Mouse (Mus musculus): ENCODE data around the gene Vezt.

Gene Vezt

DNA sequence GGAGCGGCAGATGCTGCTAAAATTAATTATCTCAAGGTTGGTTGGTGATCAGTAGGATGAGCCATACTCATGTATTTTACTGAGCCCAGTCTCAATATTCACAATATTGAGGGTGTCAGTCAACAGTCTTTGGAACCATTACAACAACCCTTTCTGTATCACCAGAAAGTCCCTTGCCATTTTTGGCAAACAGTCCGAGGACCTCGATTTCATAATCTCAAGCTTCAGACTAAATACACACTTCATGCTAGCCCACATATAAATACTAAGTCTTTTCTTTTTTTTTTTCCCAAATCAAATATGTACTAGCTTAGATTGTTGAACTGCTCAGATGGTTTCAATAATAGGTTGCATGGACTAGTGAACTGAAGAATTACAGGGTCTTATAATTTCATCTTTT lies 84.6 kb downstream of the Vezt start:
- no peak for DNase-seq (ENCODE audit: low spot score)

DNA sequence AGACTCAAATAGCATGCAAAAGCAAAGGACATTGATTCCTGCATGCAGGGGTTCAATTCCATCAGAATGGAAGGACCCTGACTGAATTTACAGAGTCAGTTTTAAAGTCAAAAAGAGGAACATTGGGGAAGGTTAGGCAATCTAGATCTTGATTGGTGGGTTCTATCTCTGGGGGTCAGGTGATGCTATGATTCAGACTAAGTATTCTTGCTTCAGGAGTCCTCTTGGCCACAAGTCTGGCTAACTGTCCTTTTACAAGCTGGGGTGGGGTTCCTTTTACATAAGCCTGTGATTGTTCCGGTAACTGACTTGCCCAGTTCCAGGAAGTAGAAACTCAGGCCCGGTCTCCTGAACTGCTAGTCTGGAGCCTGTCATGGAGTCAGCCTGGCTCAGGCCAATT lies 85.7 kb downstream of the Vezt start:
- no peak for DNase-seq (ENCODE audit: low spot score)

DNA sequence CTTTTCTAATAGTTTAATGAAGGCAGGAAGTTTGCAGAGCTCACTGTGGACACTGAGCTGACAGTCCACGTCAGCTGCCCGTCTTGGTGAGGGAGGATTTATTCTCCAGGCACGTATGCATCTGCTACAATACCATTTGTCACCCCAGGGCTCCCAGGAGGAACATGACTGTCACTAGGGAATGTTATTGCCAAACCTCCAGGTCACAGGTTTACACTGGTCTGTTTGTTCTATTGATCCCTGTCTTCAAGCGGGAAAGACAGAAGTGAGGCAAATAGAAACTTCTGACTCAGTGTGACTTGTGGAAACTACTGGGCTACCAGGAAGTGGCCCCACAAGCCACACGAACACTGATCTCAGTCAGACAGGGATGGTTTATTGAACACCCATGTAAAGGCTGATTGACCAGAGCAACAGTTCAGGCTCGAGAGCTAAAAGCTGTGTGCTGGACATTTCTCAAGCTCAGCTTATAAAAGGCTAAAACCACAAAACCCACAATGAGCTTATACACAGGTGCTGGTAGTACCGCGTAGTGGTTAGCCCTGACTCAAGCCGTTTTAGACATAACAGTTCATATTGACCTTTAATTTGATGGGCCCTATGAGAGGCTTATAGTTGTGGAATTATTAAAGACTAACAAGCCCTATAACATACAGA lies 89.6 kb downstream of the Vezt start:
- DNase-seq (ENCODE audit: low spot score), result no peak

DNA sequence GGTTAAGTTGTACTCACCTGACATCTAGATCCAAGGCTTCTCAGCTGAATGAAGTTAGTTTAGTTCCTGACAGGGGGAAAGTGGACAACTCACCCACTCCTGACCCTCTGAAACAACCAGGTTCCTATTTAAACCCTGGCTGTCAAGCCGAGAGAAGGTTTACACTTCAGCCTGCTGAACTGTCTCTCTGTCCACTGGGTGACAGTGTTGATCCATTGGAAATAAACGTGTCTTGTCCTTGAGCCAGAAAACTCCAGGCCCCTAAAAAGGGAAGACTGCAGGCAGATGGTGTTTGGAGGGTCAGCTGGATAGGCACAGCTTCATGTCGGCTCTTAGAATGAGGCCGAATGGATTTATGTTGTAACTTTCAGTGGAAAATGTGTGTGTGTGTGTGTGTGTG lies 90.3 kb downstream of the Vezt start:
- DNase-seq (ENCODE audit: low spot score), result no peak

DNA sequence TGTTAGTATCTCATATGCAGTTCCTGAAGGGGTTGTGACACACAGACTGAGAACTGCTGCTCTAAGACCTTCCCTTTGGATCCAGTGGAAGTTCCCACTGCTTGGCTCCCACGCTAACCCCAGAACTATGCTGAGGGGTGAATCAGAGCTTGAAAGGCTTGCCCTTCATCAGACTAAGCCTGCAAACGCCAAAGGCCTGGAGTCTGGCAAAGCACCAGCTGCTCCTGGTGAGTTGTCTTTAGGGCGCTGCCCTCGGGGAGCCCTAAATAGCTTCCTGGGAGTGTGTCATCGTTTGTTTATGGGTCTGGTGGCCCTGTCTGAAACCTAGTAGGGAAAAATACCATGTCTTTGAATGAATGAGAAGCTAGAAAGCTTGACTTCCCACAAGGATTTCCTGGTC lies 91.4 kb downstream of the Vezt start:
- DNase-seq (ENCODE audit: low spot score), result no peak

DNA sequence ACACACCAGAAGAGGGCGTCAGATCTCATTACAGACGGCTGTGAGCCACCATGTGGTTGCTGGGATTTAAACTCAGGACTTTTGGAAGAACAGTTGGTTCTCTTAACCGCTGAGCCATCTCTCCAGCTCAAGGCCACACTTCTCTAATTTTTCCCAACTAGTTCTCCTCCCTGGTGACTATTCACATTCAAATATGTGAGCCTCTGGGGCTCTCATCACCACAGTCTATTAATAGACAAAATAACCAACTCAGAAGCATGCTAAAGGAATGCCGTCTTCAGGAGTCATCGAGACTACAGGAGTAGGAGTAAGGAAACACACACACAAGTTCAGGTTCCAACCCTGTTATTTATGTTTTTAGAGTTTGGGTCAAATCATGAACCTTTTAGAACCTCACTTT lies 95.3 kb downstream of the Vezt start:
- DNase-seq (ENCODE audit: low spot score), result no peak

DNA sequence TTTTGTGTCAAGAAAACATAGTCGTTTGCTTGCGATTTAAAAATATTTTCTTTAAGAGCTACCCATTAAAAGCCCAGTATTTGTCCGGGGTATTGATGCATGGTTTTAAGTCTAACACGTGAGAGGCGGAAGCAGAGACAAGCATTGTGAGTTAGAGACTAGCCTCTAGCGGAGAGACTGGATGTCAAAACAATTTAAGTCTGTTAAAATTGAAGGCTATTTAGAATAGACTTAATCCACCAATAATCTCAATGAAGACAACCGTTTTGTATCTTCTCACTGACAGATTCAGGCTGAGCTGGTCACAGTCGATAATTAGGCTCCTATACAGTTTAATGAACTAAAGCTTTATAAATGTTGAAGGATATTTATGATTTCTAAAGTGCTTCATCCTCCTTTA lies 95.9 kb downstream of the Vezt start:
- no peak for DNase-seq (ENCODE audit: low spot score)

DNA sequence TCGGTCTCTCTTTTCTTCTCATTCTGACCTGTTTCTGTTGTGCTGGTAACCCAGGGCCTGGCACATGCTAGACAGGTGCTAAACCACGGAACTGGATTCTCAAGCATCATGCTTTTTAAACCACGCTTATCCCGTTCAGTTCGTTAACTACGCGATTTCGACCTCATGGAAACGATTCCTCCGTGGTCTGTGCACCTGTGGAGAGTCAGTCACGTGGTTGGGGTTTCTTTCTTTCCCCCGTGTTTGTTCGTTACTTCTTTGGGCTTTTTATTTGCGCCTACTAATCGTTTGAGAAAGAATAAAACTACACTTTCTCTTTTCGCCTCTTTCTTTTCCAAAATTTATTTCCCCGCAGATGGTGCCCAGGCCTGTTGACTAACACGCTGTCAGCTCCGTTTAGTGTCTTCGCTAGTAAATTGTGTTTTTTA lies 96.8 kb downstream of the Vezt start:
- DNase-seq (ENCODE audit: low spot score), result peak; percentile 61

DNA sequence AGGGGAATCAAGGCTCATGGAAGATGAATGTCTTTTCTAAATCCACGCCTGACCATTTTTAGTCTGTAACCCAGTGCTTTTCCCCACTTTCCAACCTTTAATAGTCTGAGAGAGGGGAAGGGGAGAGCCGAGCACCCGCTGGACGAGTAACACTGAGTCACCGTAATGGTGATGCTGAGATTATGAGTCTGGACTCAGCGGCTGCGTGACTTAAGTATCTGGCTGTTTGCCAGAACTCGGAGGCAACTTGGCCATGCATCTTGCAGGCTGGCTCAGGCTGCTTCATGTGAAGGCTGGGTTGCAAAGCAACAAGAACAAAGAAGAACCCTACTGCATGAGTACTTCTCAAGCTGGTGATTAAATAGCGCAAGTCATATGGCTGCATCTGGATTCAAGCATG lies 101.6 kb downstream of the Vezt start:
- no peak for DNase-seq (ENCODE audit: low spot score)

DNA sequence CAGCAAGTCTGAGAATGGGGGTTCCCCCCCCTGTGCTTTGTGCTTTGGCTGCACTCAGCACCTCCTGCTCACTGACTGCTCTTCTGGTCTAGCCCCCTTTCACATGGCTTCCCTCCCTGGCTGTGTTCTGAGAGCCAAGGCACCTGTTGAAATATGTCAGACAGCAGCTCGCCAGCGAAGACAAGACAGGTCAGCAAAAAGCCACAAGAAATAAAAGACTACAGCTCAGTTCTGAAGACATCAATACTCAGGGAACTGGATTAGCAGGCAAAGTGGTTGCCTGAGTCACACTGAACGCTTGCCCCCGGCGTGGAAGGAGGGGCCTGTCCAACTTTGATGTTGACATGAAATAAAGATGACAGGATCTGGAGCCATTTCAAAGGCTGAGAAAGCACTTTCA lies 102.8 kb downstream of the Vezt start:
- peak; percentile 39 for DNase-seq (ENCODE audit: low spot score)

DNA sequence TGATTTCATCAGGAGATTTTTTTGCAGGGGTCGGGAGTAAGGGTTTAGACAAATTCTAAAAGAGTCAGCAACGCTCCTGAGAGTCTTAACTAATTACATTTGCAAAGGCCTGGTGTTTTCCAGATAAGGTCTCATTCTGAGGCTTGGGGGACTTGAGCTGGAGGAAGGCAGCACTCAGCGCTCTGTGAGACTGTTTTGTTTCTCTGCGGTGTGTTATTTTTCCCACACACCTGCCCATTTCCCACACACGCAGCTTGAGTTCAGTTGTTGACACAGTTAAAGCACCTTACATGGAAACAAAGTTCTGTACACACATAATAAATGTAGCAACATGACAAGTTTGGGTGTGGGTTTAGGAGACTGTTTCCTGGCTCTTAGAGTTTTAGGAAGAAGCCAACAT lies 103.6 kb downstream of the Vezt start:
- DNase-seq (ENCODE audit: low spot score), result no peak

DNA sequence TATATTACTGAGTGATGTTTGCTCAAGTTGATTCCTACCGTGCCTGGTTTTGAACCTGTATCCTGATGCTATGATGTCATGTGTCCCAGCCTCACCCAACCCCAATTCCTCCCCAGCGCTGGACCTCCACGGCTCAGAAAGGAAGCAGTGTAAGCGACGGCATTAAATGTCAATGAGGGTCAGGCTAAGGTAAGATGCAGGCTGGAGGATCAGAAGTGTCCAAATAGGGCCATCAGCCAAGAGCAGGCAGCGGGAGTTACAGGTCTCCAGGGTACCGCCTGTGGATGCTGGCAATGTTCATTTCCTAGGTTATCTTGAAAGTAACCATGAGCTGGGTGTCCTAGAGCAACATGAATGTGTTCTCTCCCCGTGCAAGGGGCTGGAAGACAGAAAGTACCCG lies 104.2 kb downstream of the Vezt start:
- no peak for DNase-seq (ENCODE audit: low spot score)

DNA sequence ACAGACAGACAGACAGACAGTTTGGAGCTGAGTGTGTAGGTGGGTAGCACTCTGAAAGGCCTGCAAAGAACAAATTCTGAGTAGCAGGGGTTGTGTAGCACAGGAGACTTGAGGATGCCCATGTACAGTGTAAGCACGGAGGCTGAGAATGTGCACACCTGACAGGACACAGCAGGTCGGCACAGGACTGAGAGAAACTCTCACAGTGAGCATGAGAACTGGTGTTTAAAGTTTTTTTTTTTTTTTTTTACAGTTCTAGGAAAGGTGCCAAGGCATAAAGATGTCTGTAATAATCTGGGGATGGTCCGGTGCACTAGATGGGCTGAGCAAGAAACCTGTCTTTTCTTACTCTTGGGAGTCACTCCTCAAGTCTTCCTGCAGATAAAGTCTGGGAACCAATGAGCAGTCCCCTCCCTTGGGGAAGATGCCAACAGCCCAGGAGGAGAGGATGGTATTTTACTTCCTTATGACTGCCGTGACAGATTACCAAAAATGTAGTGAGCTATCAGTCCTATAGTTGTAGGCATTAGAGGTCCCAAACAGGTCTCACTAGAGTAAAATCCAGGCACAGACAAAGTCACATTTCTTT lies 105.3 kb downstream of the Vezt start:
- no peak for DNase-seq (ENCODE audit: low spot score)

DNA sequence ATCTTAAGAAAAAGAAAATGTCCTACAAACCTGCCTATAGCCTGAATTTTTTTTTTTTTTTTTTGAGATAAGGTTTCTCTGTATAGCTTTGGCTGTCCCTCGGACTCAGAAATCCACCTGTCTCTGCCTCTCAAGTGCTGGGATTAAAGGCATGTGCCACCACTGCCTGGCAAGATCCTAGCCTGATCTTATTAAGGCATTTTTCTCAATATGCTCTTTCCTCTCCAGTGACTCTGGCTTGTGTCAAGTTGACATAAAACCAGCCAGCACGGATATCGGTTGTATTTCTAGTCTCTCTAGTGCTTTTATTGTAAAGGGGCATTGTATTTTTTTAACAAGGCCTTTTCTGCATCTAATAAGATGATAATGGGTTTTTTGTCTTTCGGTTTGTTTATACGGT lies 111.0 kb downstream of the Vezt start:
- no peak for DNase-seq (ENCODE audit: low spot score)

DNA sequence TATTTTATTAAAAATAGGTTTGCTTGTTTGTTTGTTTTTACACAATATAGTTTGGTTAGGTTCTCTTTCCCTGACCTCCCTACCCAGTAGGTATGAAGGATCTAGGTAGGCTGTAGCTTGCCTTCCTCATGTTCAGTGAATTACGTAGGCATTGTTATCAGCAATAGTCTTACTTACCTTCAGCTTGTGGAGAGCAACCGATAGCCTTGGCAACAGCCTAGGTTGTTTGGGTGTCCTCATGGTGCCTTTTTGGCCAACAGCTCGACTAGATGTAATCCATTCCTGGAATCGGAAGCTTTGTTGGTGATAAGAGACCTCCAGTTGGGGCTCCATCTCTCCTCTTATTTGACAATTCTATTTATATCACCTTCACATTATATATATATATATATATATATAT lies 114.5 kb downstream of the Vezt start:
- DNase-seq (ENCODE audit: low spot score), result no peak

DNA sequence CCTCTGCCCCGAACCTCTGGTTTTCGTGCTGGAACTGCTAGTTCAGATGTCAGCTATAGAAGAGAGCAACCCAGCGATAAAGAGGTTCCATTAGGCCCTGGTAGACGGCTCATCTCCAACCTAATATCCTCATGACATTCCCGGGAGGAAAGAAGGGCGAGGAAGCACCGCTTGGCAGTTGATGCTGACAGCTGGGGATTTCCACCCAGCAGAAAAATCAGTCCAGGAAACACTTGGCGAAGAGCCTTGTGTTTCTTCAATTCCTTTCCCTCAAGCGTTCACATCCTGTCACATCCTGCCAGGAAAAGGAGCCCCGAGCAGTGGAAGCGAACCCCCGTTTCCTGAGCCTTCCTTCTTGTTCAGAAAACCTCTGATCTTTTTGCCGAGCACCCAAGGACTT lies 116.4 kb downstream of the Vezt start:
- DNase-seq (ENCODE audit: low spot score), result no peak

DNA sequence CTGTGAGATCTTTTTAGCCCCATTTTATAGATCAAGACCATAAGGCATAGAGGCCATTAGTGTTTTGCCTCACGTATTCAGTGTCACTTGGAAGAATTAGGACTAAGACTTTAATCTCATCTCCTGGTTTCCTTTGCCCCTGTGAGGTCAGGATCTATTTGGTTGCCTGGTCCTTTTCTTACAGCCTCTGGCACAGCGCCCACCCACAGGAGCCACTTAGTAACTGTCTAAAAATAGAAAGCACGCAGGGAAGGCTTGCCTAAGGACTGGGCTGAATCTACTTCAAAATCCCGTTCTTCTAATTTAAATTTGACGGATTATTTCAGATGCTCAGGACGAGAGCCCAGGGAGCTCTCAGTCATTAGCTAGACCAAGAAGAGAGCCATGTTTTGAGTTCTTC lies 116.9 kb downstream of the Vezt start:
- no peak for DNase-seq (ENCODE audit: low spot score)

DNA sequence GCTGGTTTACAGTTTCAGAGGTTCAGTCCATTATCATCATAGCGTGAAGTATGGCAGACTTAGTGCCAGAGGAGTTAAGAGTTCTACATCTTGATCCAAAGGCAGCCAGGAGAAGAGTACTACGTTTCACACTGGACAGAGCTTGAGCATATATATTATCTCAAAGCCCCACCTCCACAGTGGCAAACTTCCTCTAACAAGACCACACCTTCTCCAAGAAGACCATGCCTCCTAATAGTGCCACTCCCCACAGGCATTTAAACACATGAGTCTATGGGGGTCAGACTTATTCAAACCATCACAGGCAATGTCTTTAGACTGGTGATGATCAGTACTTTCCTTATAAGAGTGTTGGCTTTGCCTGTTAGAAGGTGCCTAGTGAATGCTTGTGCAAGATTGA lies 117.5 kb downstream of the Vezt start:
- DNase-seq (ENCODE audit: low spot score), result no peak

DNA sequence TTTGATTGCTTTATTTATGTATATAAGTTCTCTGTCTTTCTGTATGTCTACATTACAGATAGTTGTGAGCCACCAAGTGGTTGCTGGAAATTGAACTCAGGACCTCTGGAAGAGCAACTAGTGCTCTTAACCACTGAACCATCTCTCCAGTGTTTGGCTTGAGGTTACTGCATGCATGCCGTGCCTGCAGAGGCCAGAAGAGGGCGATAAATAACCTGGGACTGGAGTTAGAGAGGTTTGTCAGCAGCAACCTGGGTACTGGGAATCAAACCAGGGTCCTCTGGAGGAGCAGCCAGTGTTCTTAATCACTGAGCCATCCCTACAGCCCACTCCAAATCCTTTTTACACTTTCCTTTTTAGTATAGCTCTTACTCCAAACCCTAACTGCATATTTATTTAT lies 118.8 kb downstream of the Vezt start:
- peak; percentile 8 for DNase-seq (ENCODE audit: low spot score)

DNA sequence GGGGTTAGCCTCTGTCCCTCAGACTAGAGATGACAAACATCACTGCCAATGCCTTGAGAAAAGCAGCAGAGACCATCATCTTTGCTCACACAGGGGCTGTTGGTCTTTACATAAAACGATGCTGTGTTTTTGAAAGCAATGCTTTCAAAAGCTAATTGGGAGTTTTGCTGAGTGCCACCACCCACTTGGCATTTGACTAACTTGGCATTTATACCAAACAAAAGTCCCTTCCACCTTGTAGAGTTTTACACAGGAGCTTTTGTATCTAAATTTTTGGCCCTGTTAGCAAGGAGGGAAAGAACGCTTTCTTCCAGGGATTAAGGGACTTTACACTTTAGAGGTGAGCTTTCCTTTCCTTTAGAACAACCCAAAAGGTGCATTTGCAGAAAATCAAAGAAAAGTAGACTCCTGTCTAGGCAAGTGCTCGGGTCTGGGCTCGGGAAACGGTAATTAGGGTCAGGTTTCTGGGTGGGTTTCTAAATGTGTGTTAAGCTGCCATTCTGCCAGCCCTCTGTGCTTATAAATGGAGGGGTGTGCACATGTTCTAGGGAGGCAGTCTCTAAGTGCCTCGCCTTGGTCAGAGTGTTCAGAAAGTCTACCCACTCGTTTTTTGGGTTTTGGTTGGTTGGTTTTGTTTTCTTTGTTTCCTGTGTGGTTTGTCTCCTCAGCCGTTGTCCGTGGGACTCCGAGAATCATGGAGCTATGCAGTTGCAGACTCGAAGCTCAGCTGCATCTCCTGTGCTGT lies 119.9 kb downstream of the Vezt start:
- no peak for DNase-seq (ENCODE audit: low spot score)

DNA sequence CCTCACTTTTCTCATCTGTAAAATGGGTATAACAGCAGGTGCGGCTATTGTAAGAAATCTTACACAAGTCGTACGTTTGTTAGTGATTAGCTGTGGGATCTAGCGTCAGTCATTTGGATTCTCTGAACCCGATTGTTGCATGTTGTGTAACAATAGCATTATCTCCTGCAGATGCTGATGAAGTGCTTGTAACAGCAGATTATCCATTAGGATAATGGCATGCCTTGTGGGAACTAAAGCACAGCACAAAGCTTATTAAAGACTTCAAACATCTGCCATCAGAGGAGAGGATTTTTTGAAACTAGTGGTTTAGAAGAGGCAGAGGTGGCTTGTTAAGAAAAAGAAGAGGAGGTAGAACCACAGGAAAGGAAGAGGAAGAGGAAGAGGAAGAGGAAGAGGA lies 122.1 kb downstream of the Vezt start:
- DNase-seq (ENCODE audit: low spot score), result no peak

DNA sequence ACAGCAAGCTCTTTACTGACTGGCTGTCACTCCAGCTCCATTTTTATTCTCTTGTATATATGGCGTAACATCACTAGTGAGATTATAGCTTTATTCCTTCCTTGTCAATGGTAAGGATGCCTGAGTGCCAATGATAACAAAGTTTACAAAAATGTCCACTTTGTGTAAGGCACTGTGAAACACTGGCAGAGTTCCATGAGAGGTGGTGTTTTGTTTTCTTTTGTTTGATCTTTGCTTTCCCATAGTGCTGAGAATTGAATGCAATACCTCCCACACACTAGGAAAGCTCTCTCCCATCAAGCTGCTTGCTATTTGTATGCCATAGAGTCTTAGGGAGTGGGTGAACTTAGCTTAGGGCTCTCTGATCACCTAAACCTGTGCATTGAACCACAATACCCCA lies 122.7 kb downstream of the Vezt start:
- no peak for DNase-seq (ENCODE audit: low spot score)

DNA sequence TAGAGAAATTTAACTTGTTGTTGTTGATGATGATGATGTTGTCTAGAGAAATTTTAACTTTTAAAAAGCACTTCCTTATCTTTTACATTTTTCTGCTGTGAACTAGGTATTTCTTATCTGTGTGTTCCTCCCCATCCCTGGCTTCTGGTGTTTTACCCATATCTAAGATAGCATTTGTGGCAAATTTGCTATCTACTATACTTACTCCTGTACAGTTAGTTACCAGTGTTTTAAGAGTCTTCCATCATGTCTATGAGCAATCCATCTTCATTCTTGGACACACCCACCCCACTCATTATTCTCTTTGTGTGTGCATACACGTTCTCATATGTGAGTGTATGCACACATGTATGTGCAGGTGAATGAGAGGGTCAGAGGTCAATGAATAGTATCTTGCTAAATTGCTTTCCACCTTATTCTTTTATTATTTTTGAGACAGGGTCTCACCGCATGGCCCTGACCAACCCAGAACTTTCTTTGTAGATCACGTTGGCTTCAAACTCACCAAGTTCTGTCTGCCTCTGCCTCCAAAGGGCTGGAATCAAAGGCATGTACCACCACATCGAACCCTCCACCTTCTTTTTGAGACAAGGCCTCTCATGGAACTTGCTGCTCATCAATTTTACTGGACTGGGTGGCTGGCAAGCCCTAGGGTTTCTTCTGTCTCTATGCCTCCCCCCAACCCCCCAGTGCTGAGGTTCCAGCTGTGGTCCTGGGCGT lies 123.3 kb downstream of the Vezt start:
- no peak for DNase-seq (ENCODE audit: low spot score)
